Mouse (Mus musculus): Measurements from ENCODE around the gene Pygl.
A peak's percentile ranks its signal among the peaks of the same experiment; 100 is the strongest.
"Not testable (repeated sequence)": the region's sequence is repeated elsewhere in the genome, so short reads cannot be mapped to it uniquely, and the experiment has no call there.

Pygl gene

GRCm38 (mm10) chr12:70161057-70161456 lies 70.2 kb downstream of the Pygl start:
- no peak overlapping the region for H3K4me3 ChIP-seq (replicated peaks; ENCODE audit: low read length)
- TF ChIP-seq CTCF (conservative IDR thresholded peaks at IDR 0.05; ENCODE audit: low read length) (no peak), POU5F1 (IDR thresholded peaks at IDR 0.05; ENCODE audit: borderline replicate concordance, low read length) (no peak), NANOG (IDR thresholded peaks at IDR 0.05; ENCODE audit: borderline replicate concordance, low read length) (no peak)

DNA sequence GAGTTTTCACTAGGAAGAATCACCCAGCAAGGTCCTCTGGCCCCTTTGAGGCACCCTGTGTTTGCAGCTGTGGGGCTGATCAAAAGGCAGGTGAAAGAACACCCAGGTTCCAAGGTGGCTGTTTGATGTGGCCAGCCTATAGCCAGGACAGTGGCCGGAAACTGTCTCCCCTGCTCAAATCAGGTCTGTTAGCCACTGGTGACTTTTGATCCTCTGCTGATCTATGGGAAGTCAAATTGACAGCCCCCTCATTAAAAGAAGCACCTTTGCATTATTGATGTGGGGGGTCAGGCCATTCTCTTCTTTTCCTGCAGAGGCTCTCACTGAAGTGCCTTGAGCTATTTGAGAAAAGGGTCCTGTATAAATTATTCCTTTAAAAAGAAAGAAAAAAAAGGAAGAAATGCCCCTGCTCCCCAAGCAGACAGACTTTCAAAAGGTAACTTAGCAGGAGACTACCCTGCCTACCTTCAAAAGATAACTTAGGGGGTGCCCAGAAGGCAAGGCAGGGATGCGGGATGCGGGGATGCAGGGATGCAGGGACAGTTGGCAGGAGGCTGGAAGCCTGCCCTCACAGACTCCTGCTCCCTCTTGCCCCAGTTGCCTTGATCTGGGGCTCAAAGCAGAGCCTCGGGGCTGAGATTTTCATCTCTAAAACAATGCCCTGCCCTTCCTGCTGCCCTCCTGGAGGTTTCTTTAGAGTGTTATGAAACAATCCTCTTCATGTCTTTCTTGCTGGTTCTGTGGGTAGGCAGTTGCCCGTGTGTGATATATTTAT lies 73.8 kb downstream of the Pygl start:
- H3K4me1 ChIP-seq (replicated peaks; ENCODE audit: low read depth, low read length), result peaks cover 16% of the 10 kb centered on the region
- H3K27me3 ChIP-seq (ENCODE audit: insufficient read depth, low read length), result peaks cover 14% of the 10 kb centered on the region; the same call in 1 of the 2 replicates
- no peak for TF ChIP-seq NANOG (IDR thresholded peaks at IDR 0.05; ENCODE audit: borderline replicate concordance, low read length)

More at GRCm38 (mm10) chr12:70161057-70161456, 70.2 kb downstream of the Pygl start:
- H3K4me1 ChIP-seq (replicated peaks; ENCODE audit: low read depth, low read length), result 0 out of 2 replicates have a peak, but pooled peaks cover 4% of the 10 kb centered on the region
- peaks cover 14% of the 10 kb centered on the region; the same call in 1 of the 2 replicates for H3K27me3 ChIP-seq (ENCODE audit: insufficient read depth, low read length)
- no peaks in the 10 kb centered on the region for H3K9me3 ChIP-seq (ENCODE audit: low read length)
- no peaks in the 10 kb centered on the region for H3K36me3 ChIP-seq (ENCODE audit: insufficient read depth, low read length)

GRCm38 (mm10) chr12:70156222-70156621 lies 75.1 kb downstream of the Pygl start:
- H3K36me3 ChIP-seq (ENCODE audit: insufficient read depth, low read length), result no peaks in the 10 kb centered on the region
- no peak overlapping the region for H3K4me3 ChIP-seq (replicated peaks; ENCODE audit: low read length)
- no peaks in the 10 kb centered on the region for H3K9me3 ChIP-seq (ENCODE audit: low read length)
- TF ChIP-seq CTCF (conservative IDR thresholded peaks at IDR 0.05; ENCODE audit: low read length), result no peak
- peaks cover 22% of the 10 kb centered on the region for H3K4me1 ChIP-seq (replicated peaks; ENCODE audit: low read depth, low read length)
- peaks cover 14% of the 10 kb centered on the region; the same call in 1 of the 2 replicates for H3K27me3 ChIP-seq (ENCODE audit: insufficient read depth, low read length)

More for the DNA sequence above, 73.8 kb downstream of the Pygl start:
- H3K4me3 ChIP-seq (replicated peaks; ENCODE audit: low read length), result no peak overlapping the region
- H3K9me3 ChIP-seq (ENCODE audit: low read length), result no peaks in the 10 kb centered on the region
- no peaks in the 10 kb centered on the region for H3K36me3 ChIP-seq (ENCODE audit: insufficient read depth, low read length)

DNA sequence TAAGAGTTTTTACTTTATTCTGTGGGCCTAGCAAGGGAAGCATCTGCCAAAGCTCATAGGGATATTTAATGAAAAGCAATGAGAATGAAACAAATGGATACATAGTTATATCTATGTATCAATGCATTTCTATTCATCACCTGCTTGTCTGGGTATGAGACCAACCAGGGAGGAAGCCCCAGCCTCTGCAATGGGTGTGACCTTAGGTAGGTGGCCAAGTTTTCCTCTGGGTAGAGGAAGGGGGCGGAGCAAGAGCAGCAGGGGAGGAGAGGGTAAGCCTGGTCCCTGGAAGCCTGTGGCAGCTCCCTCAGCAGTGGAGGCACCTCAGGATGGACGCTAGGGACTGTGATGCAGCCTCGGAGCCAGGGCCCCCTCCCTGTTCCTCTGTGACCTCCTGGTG lies 77.4 kb downstream of the Pygl start, which contains the start of gene Abhd12b:
TSS of gene Abhd12b (plus strand) at position 301 of the 400 bp plus-strand sequence.
- Histone ChIP-seq H3K36me3 (ENCODE audit: insufficient read depth, low read length) (no peaks in the 10 kb centered on the region), H3K27me3 (ENCODE audit: insufficient read depth, low read length) (peaks cover 14% of the 10 kb centered on the region; the same call in 1 of the 2 replicates), H3K4me3 (replicated peaks; ENCODE audit: low read length) (no peak within 1 kb of the TSS), H3K4me1 (replicated peaks; ENCODE audit: low read depth, low read length) (peaks cover 37% of the 10 kb centered on the region), H3K9me3 (ENCODE audit: low read length) (no peaks in the 10 kb centered on the region)
- TF ChIP-seq CTCF (conservative IDR thresholded peaks at IDR 0.05; ENCODE audit: low read length) (no peak), POU5F1 (IDR thresholded peaks at IDR 0.05; ENCODE audit: borderline replicate concordance, low read length) (no peak), NANOG (IDR thresholded peaks at IDR 0.05; ENCODE audit: borderline replicate concordance, low read length) (no peak)

DNA sequence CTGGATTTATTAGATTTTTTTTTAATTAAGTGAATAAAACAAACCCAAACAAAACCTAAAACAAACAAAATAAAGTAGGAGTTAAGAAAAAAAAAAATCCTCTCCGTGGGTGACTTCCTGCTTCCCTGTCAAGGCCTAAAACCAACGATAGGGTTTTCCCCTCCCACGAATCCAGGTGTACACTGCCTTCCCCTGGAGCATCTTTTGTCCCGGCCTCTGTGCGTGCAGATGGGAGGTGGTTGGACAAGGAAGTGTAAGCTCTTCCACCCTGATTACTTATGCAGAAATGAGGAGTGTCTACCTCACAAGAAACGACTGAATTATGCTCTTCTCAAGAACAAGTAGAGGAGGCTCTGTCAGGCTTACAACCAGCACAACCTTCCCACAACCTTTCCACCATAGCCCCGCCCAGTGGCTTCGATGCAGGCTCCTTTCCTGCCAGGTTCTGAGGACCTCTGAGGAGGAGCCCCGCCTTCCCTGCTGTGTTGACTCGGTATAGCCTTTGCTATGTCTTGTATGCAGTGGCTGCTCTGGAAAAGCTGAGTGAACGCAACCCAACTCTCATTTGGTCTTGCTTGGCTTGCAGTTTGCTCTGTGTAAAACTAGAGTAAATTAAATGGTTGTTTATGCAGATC lies 82.5 kb downstream of the Pygl start:
- no peaks in the 10 kb centered on the region for H3K36me3 ChIP-seq (ENCODE audit: insufficient read depth, low read length)
- no peaks in the 10 kb centered on the region for H3K9me3 ChIP-seq (ENCODE audit: low read length)
- peak overlapping the region; percentile 30 for H3K4me3 ChIP-seq (replicated peaks; ENCODE audit: low read length)
- TF ChIP-seq NANOG (IDR thresholded peaks at IDR 0.05; ENCODE audit: borderline replicate concordance, low read length) (no peak), CTCF (conservative IDR thresholded peaks at IDR 0.05; ENCODE audit: low read length) (no peak), POU5F1 (IDR thresholded peaks at IDR 0.05; ENCODE audit: borderline replicate concordance, low read length) (no peak)
- peaks cover 2% of the 10 kb centered on the region for H3K27me3 ChIP-seq (ENCODE audit: insufficient read depth, low read length)
- peaks cover 47% of the 10 kb centered on the region for H3K4me1 ChIP-seq (replicated peaks; ENCODE audit: low read depth, low read length)

DNA sequence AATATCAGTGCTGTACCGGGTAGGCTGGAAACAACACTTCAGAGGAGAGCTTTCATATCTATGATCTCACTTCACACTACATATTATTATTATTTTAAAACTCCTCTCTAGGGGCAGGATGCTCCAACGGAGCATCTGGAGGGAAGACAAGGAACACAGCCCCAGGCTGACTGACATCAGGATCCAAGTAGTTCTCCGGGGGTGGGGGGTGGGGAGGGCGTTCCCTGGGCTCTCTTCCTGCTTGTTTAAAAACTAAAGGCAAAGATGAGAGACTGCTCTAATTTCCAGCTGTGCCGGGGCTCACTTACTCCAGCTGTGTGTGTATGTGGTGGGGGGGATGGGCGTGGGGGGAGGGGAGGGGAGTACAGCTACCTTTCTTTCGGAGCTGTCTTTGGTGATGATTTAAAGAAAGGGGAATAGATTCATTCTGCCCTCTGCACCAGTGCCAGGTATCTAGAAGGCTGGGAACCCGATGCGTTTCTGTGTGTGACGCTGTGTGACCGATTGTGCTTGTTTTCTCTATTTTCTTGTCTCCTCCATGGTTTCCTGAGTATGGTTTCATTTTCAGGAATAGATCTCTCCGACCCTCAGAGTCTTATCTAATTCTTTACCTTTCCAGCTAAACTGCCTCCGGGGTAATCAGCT lies 83.2 kb downstream of the Pygl start:
- TF ChIP-seq POU5F1 (IDR thresholded peaks at IDR 0.05; ENCODE audit: borderline replicate concordance, low read length) (no peak), CTCF (conservative IDR thresholded peaks at IDR 0.05; ENCODE audit: low read length) (no peak), NANOG (IDR thresholded peaks at IDR 0.05; ENCODE audit: borderline replicate concordance, low read length) (no peak)

GRCm38 (mm10) chr12:70145586-70145985 lies 85.7 kb downstream of the Pygl start:
- TF ChIP-seq POU5F1 (IDR thresholded peaks at IDR 0.05; ENCODE audit: borderline replicate concordance, low read length) (no peak), NANOG (IDR thresholded peaks at IDR 0.05; ENCODE audit: borderline replicate concordance, low read length) (no peak), CTCF (conservative IDR thresholded peaks at IDR 0.05; ENCODE audit: low read length) (no peak)
- no peaks in the 10 kb centered on the region for H3K9me3 ChIP-seq (ENCODE audit: low read length)
- no peak overlapping the region for H3K4me3 ChIP-seq (replicated peaks; ENCODE audit: low read length)
- H3K4me1 ChIP-seq (replicated peaks; ENCODE audit: low read depth, low read length), result peaks cover 29% of the 10 kb centered on the region
- no peaks in the 10 kb centered on the region for H3K36me3 ChIP-seq (ENCODE audit: insufficient read depth, low read length)
- peaks cover 2% of the 10 kb centered on the region for H3K27me3 ChIP-seq (ENCODE audit: insufficient read depth, low read length)

More for the DNA sequence above, 83.2 kb downstream of the Pygl start:
- Histone ChIP-seq H3K4me1 (replicated peaks; ENCODE audit: low read depth, low read length) (peaks cover 45% of the 10 kb centered on the region), H3K9me3 (ENCODE audit: low read length) (no peaks in the 10 kb centered on the region), H3K36me3 (ENCODE audit: insufficient read depth, low read length) (no peaks in the 10 kb centered on the region), H3K4me3 (replicated peaks; ENCODE audit: low read length) (peak overlapping the region; percentile 30), H3K27me3 (ENCODE audit: insufficient read depth, low read length) (peaks cover 2% of the 10 kb centered on the region)

DNA sequence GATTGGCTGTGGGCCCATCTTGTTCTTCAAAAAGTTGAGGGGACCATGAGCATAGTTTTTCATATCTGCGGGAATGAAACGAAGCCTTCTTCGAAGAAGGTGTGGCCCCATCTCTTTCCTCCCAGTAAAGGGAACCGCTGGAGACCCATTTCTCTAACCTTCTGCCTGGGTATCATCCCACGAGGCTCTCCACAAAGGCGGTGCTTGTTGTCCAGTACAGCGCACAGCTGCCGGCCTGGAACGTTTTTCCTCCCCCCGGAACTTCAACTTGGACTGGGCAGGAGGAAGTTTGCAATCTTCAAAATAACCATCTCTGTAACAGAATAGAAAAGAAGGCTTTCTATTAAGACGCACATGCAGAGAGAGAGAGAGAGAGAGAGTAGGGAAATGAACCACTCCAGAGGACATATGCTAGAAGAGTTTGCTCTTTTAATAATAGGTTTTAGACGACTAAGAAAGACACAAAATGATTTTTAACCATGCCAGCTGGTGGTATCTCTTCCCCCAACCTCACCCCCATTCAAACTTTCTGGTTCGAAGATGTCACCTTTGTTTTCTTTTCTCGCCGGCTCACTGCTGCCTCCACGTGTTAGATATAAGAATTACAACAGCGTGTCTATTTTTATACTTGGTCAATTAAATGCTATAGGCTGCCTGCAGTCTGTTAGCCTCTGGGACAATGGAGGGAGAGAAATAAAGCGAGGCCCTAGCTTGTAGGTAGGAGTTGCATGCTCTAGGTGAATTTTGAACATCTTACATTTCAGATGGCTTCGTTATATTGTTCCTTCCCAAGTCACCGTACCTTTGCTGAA lies 86.4 kb downstream of the Pygl start:
- Histone ChIP-seq H3K9me3 (ENCODE audit: low read length) (no peaks in the 10 kb centered on the region), H3K4me1 (replicated peaks; ENCODE audit: low read depth, low read length) (peaks cover 29% of the 10 kb centered on the region), H3K4me3 (replicated peaks; ENCODE audit: low read length) (no peak overlapping the region), H3K27me3 (ENCODE audit: insufficient read depth, low read length) (peaks cover 2% of the 10 kb centered on the region), H3K36me3 (ENCODE audit: insufficient read depth, low read length) (no peaks in the 10 kb centered on the region)
- TF ChIP-seq POU5F1 (IDR thresholded peaks at IDR 0.05; ENCODE audit: borderline replicate concordance, low read length) (no peak), CTCF (conservative IDR thresholded peaks at IDR 0.05; ENCODE audit: low read length) (peak; percentile 99), NANOG (IDR thresholded peaks at IDR 0.05; ENCODE audit: borderline replicate concordance, low read length) (no peak)

- not testable (repeated sequence) for H3K4me3 ChIP-seq (replicated peaks; ENCODE audit: low read length); H3K36me3 ChIP-seq (ENCODE audit: insufficient read depth, low read length); H3K9me3 ChIP-seq (ENCODE audit: low read length); H3K27me3 ChIP-seq (ENCODE audit: insufficient read depth, low read length)
- peaks cover 23% of the 10 kb centered on the region for H3K4me1 ChIP-seq (replicated peaks; ENCODE audit: low read depth, low read length)
Observed at GRCm38 (mm10) chr12:70144106-70144587, 87.1 kb downstream of the Pygl start.

All from E14TG2a.4 (cell line).